Mouse (Mus musculus) hindbrain, embryonic 11.5 days (tissue): ENCODE measurements around the gene Nudcd3. TPM values are rescaled to one million over a fixed set of nuclear protein-coding genes. Genes with fewer than 3 reads are reported as not detected.

Experiments used
- ATAC-seq: fragments of 200-750 bp; cut with Nextera tagmentation; 2 replicates; pipeline ENCODE4 v1.8.0; 2017; ENCODE audit warnings: mild to moderate bottlenecking, moderate TSS enrichment, moderate library complexity; ENCODE audit not compliant: low FRiP score
- DNase-seq: peaks from one replicate; pipeline ENCODE4 v3.0.0-alpha.2; 2015; ENCODE audit warnings: low spot score
- H3K27ac ChIP-seq: fragments of 300-500 bp; sonication (generic); 2 replicates; pipeline ENCODE4 v1.5.1; 2014; ENCODE audit warnings: mild to moderate bottlenecking, low read depth, low read length
- H3K27me3 ChIP-seq: fragments of 300-500 bp; sonication (generic); 2 replicates; pipeline ENCODE4 v1.6.1; 2014; ENCODE audit warnings: mild to moderate bottlenecking, low read length, moderate library complexity, mixed read lengths; ENCODE audit not compliant: control insufficient read depth, insufficient read depth
- H3K36me3 ChIP-seq: fragments of 300-500 bp; sonication (generic); 2 replicates; pipeline ENCODE4 v1.6.1; 2014; ENCODE audit warnings: mild to moderate bottlenecking, low read length, moderate library complexity, mixed read lengths; ENCODE audit not compliant: control insufficient read depth, insufficient read depth
- H3K4me1 ChIP-seq: fragments of 300-500 bp; sonication (generic); replicated peaks from 2 replicates; pipeline ENCODE4 v1.6.1; 2014; ENCODE audit warnings: low read length, mixed read lengths; ENCODE audit not compliant: control insufficient read depth, insufficient read depth
- H3K4me2 ChIP-seq: fragments of 300-500 bp; sonication (generic); replicated peaks from 2 replicates; pipeline ENCODE4 v1.6.1; 2014; ENCODE audit warnings: mild to moderate bottlenecking, low read depth, low read length
- H3K4me3 ChIP-seq: fragments of 300-500 bp; sonication (generic); 2 replicates; pipeline ENCODE4 v1.5.1; 2014; ENCODE audit warnings: low read depth, low read length
- H3K9ac ChIP-seq: fragments of 300-500 bp; sonication (generic); 2 replicates; pipeline ENCODE4 v1.6.1; 2014; ENCODE audit warnings: low read depth, low read length
- H3K9me3 ChIP-seq: fragments of 300-500 bp; sonication (generic); 2 replicates; pipeline ENCODE4 v1.6.1; 2016; ENCODE audit warnings: low read length; ENCODE audit not compliant: control insufficient read depth
- WGBS: fragments of 180-500 bp; shearing (Covaris S2); extraction: QIAGEN DNeasy Blood & Tissue Kit; methylation state at CpG from one replicate; pipeline ENCODE4 v1.1.7; 2014; 5-methylcytosine and 5-hydroxymethylcytosine counted together
- polyA plus RNA-seq: library from polyadenylated mRNA; unstranded; fragments of >200 nt; fragmentation: Nextera tagmentation; extraction: Ambion mirVana; gene quantifications from 2 replicates; pipeline ENCODE4 v1.2.1, GENCODE M21; 2014

Gene Nudcd3
- polyA plus RNA-seq, 1 experiment from 2014 or later = 40.8 TPM

DNA sequence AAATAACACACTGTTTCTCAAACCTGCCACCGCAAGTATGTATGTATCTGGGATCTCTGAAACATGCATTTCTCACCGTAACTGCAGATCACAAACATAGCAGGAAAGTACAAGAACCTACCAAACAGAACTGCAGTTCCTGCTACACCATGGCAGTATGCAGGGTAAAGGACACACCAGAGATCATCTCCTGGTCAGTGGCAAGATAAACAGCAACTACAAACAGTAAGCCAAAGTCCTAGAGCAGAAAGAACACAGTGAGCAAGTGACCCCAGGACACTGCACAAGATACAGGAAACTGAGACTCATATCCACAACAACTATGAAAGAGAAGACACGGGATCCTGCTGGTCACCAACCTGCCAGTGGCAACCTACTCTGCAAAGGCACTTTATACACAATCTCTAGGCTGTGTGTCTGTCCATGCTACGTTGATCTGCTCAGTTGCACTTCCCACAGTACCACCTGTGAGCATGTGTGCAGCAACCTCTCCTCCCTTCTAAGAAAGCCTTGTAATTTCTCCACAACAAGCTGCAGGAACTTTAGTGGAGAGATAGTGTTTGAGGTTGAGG lies 40.4 kb downstream of the Nudcd3 start:
- ATAC-seq = no peak
- H3K9me3 ChIP-seq = no peaks in the 10 kb centered on the region
- no peaks in the 10 kb centered on the region for H3K36me3 ChIP-seq
- H3K27me3 ChIP-seq = no peaks in the 10 kb centered on the region
- H3K9ac ChIP-seq = no peak overlapping the region
- no peak overlapping the region for H3K4me2 ChIP-seq
- DNase-seq = no peak
- no peaks in the 10 kb centered on the region for H3K4me1 ChIP-seq
- no peak overlapping the region for H3K27ac ChIP-seq
- no peak overlapping the region for H3K4me3 ChIP-seq
- WGBS = 87% methylated on average over 4 of the region's 4 CpGs

DNA sequence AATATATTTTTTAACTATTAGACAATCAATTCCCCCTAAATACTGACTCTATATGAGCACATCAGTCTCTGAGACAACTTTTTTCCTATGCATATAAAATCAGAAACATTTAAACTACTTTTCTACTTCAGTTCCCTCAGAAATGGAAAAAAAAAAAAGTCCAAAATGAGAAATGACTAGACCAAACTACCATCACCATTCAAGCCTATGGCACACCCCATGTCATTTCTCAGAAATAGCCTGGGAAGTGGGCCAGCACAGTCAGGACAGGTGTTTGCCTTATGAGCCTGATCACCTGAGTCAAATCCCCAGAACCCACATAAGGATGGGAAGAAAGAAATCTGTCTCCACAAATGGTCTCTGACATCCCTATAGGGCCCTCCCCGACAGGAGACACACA lies 41.7 kb downstream of the Nudcd3 start:
- H3K36me3 ChIP-seq = no peaks in the 10 kb centered on the region
- no peaks in the 10 kb centered on the region for H3K4me1 ChIP-seq
- H3K27me3 ChIP-seq = no peaks in the 10 kb centered on the region
- no peak overlapping the region for H3K4me2 ChIP-seq
- no peaks in the 10 kb centered on the region for H3K9me3 ChIP-seq
- no peak overlapping the region for H3K9ac ChIP-seq
- 100% methylated on average over 1 of the region's 1 CpGs for WGBS
- ATAC-seq = no peak
- H3K27ac ChIP-seq = no peak overlapping the region
- H3K4me3 ChIP-seq = no peak overlapping the region
- no peak for DNase-seq

DNA sequence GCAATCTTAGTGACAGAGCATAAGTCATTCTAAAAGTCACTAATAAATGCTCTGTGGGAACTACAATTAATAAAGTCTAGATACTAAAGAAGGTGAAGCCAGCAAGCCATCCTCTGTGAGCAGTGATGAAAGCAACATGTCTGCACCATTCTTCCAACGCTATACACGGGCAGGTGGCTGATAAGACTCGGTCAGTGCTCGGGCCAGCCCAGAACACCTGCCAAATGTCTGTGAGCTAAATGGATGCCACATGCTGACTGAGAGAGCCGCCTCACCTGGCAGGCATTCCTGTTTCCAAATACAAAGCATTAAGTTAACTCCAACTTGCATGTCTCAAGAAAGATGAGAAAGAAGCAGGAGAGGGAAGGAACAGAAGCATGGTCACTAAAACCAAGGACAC lies 43.1 kb downstream of the Nudcd3 start:
- no peak for DNase-seq
- no peak overlapping the region for H3K9ac ChIP-seq
- WGBS = 91% methylated on average over 5 of the region's 5 CpGs
- H3K4me3 ChIP-seq = no peak overlapping the region
- H3K9me3 ChIP-seq = no peaks in the 10 kb centered on the region
- no peaks in the 10 kb centered on the region for H3K36me3 ChIP-seq
- no peak overlapping the region for H3K27ac ChIP-seq
- H3K27me3 ChIP-seq = no peaks in the 10 kb centered on the region
- ATAC-seq = no peak
- no peak overlapping the region for H3K4me2 ChIP-seq
- H3K4me1 ChIP-seq = no peaks in the 10 kb centered on the region

DNA sequence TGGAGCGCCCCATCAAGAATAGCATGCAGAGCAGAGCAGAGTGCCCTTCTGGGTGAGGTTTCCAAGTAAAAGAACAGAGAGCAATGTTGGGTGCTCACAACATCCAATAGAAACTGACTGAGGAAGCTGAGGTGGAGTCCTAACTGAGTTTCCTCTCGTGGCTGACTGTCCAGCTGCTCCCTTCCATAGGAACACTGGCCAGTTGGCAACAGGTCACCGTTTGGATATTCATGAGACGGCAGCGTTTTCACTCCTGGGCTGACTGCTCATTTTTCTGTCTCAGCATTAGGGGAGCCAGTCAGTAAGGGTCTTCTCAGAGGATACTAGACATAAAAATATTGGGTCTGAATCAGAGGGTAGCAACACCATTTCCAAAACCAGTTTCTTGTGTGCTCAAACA lies 43.6 kb downstream of the Nudcd3 start:
- WGBS = 78% methylated on average over 5 of the region's 5 CpGs
- no peaks in the 10 kb centered on the region for H3K36me3 ChIP-seq
- no peak overlapping the region for H3K4me2 ChIP-seq
- H3K27me3 ChIP-seq = no peaks in the 10 kb centered on the region
- H3K9ac ChIP-seq = no peak overlapping the region
- DNase-seq (no peak), ATAC-seq (no peak)
- no peaks in the 10 kb centered on the region for H3K4me1 ChIP-seq
- H3K9me3 ChIP-seq = no peaks in the 10 kb centered on the region
- no peak overlapping the region for H3K27ac ChIP-seq
- no peak overlapping the region for H3K4me3 ChIP-seq

DNA sequence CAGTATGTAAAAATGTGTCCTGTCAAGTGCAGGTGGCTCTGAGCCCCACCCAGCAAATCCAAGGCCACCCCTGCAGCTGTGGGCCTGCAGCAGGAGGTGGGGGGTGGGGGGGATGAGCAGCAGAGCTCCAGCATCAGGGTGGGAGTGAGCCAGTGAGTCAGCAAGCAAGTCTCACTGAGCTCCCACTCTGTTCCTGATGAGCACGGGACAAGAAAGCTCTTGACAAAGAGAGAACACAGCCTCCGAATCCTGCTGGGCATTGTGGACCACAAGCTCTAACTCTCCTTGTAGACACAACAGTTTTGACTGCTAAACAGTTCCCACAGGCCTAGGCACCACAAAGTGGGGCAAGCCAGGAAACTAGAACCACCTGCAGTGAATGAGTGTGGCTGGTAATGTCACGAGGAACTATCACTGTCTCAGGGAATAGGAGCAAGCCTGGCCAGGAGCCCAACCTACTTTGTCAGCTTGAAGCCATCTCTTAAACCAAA lies 46.0 kb downstream of the Nudcd3 start:
- Histone ChIP-seq H3K9ac (no peak overlapping the region), H3K27ac (no peak overlapping the region), H3K9me3 (no peaks in the 10 kb centered on the region), H3K4me2 (no peak overlapping the region), H3K27me3 (no peaks in the 10 kb centered on the region), H3K4me1 (no peaks in the 10 kb centered on the region), H3K36me3 (peaks cover 4% of the 10 kb centered on the region), H3K4me3 (no peak overlapping the region)
- DNase-seq (no peak), ATAC-seq (no peak)
- WGBS = 71% methylated on average over 3 of the region's 3 CpGs

DNA sequence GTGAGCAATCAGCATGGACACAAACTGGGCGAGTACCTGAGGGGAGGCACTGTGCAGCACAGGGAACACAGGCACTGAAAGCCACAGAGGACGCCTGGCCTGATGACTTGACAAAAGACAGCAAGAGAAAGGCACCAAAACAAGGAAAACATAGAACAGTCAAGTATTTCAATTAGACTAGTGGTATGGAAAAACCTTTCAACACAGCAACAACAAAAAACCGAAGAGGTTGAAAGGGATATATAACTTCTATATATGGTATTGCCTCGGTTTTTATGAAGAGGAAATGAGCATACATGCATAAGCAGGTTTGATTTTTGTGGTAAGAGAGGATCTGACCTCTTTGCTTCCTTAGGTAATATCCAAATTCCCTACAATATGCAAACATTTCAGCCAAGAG lies 47.4 kb downstream of the Nudcd3 start:
- 90% methylated on average over 4 of the region's 4 CpGs for WGBS
- Histone ChIP-seq H3K4me2 (no peak overlapping the region), H3K9ac (no peak overlapping the region), H3K9me3 (no peaks in the 10 kb centered on the region), H3K27ac (no peak overlapping the region), H3K27me3 (no peaks in the 10 kb centered on the region), H3K36me3 (peaks cover 9% of the 10 kb centered on the region), H3K4me1 (no peaks in the 10 kb centered on the region), H3K4me3 (no peak overlapping the region)
- no peak for ATAC-seq
- no peak for DNase-seq

DNA sequence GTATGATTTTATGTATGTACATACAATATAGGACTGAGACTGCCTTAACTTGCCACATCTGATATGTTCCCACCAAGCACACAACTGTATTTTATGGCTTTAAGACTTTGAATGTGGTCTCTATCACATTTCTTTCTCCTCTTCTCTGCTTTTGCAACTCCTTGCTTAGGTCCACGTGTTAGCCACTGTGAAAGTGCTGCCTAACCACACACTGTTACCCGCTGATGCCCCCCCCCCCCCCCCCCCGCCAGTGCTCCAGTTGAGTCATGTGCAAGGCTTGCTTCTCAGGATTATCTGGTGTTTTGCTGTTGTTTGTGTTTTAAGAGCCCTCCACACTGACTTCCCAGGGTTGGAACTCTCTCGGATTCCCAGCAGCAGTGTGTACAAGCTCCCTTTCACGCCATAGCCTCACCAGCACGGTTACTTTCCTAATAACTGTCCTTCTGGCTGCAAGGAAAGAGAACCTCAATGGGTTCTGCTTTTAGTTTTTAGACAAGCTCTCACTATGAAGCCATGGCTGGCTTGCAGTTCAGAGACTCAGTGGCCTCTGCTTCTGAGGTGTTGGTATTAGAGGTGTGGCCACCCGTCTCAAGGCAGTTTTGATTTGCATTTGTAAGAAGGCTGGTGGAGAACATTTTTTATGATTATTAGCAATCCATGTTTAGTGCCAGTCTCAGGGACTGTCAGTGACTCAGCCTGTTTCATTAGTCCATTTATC lies 61.8 kb downstream of the Nudcd3 start:
- Histone ChIP-seq H3K27ac (no peak overlapping the region), H3K9me3 (no peaks in the 10 kb centered on the region), H3K27me3 (no peaks in the 10 kb centered on the region), H3K36me3 (no peaks in the 10 kb centered on the region), H3K4me2 (no peak overlapping the region), H3K4me3 (no peak overlapping the region), H3K9ac (no peak overlapping the region), H3K4me1 (no peaks in the 10 kb centered on the region)
- DNase-seq (no peak), ATAC-seq (no peak)
- 89% methylated on average over 6 of the region's 7 CpGs for WGBS

DNA sequence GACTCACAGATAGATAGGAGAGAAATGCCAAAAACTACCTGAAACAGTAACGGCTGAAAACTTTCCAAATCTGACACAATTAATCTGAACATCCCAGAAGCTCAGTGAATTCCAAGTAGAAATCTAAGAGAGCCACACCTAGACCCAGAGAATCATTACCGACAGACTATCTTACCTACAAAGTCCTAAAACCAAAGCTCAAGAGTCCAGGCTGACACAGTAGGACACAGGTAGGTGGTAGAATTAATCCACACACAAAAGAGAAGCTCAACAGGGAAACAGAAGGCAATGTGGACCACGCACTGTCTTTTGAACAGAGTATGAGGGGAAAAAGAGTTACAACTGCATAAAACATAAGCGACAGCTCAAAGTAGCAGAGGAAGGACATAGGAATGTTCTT lies 67.3 kb downstream of the Nudcd3 start:
- ATAC-seq = no peak
- Histone ChIP-seq H3K36me3 (no peaks in the 10 kb centered on the region), H3K4me3 (no peak overlapping the region), H3K9ac (no peak overlapping the region), H3K27ac (no peak overlapping the region), H3K4me1 (no peaks in the 10 kb centered on the region), H3K27me3 (no peaks in the 10 kb centered on the region), H3K4me2 (no peak overlapping the region), H3K9me3 (no peaks in the 10 kb centered on the region)
- no peak for DNase-seq
- WGBS = 96% methylated on average over 4 of the region's 4 CpGs

DNA sequence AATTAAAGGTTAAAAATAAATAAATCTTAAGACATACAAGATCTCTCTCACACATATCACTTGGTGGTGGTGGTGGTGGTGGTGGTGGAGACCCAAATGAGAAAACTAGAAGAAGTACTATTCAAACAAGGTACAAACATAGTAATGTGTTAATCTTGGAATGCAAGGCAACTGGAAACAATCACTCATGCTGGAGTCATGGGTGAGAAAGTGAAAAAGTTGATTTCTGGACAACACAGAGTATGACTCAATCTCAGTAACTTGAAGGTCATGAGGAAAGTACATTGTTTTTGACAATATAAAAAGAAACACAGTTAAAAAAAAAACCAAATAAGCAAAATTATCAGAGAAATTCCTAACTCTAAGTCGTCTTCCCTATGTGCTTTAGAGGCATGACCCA lies 69.6 kb downstream of the Nudcd3 start:
- H3K4me3 ChIP-seq = no peak overlapping the region
- no peak overlapping the region for H3K9ac ChIP-seq
- no peaks in the 10 kb centered on the region for H3K9me3 ChIP-seq
- 87% methylated on average over 1 of the region's 1 CpGs for WGBS
- no peak for ATAC-seq
- H3K27me3 ChIP-seq = no peaks in the 10 kb centered on the region
- H3K36me3 ChIP-seq = no peaks in the 10 kb centered on the region
- no peak for DNase-seq
- no peak overlapping the region for H3K27ac ChIP-seq
- no peak overlapping the region for H3K4me2 ChIP-seq
- no peaks in the 10 kb centered on the region for H3K4me1 ChIP-seq
